Mouse (Mus musculus): ENCODE measurements around the gene Snx10. TPM values are rescaled to one million over a fixed set of nuclear protein-coding genes. Genes with fewer than 3 reads are reported as not detected.
A peak's percentile ranks its signal among the peaks of the same experiment; 100 is the strongest.

Snx10 gene
- total RNA-seq, 1 experiment, result 21.2 TPM

GRCm38 (mm10) chr6:51611621-51612020 is 87.9 kb downstream of the Snx10 start:
- Histone ChIP-seq H3K27ac (ENCODE audit: insufficient read depth, low read depth, low read length, poor library complexity, severe bottlenecking) (no peak overlapping the region), H3K4me3 (ENCODE audit: insufficient read depth in 1 of 2, low read depth in 1 of 2, low read length in 2 of 2, poor library complexity in 1 of 2, severe bottlenecking in 1 of 2) (no peak overlapping the region), H3K36me3 (ENCODE audit: control insufficient read depth, insufficient read depth, low read length, poor library complexity, severe bottlenecking) (no peaks in the 10 kb centered on the region), H3K9me3 (ENCODE audit: control insufficient read depth, insufficient read depth, low read depth, low read length) (no peaks in the 10 kb centered on the region), H3K4me1 (ENCODE audit: control insufficient read depth in 2 of 2, insufficient read depth in 2 of 2, low read length in 2 of 2, poor library complexity in 1 of 2) (peaks cover 0 to 6% of the 10 kb centered on the region in 2 experiments; a peak in 1 of 4 replicates), H3K9ac (ENCODE audit: insufficient read depth, low read depth, low read length, poor library complexity, severe bottlenecking) (no peak overlapping the region)
- in situ Hi-C loops (cut with MboI; ENCODE audit: low sequenced_read_pairs in 2 of 2, unreplicated experiment in 2 of 2), result loop anchor here in 1 of 2 experiments (25.0 kb wide), 1 partner anchor 601 kb away; the partner anchor contains the start of genes Gm28308, Hoxa3, Hoxa5 and Hoxa6
- TF ChIP-seq ZC3H11A (IDR thresholded peaks at IDR 0.05; ENCODE audit: borderline replicate concordance, low read depth, low read length) (no peak), HCFC1 (IDR thresholded peaks at IDR 0.05; ENCODE audit: borderline replicate concordance, insufficient read depth, low read length) (no peak), CHD2 (IDR thresholded peaks at IDR 0.05; ENCODE audit: low read depth, low read length) (no peak), ZNF384 (IDR thresholded peaks at IDR 0.05; ENCODE audit: low read depth, low read length) (no peak), MAFK (IDR thresholded peaks at IDR 0.05; ENCODE audit: insufficient read depth, low read depth, low read length) (no peak)
- DNase-seq (ENCODE audit: low read depth, low spot score), result no peak

- Histone ChIP-seq H3K9ac (ENCODE audit: insufficient read depth, low read depth, low read length, poor library complexity, severe bottlenecking) (peak overlapping the region; percentile 35), H3K4me3 (ENCODE audit: insufficient read depth in 1 of 2, low read depth in 1 of 2, low read length in 2 of 2, poor library complexity in 1 of 2, severe bottlenecking in 1 of 2) (peak overlapping the region; percentile 67 to 68), H3K36me3 (ENCODE audit: control insufficient read depth, insufficient read depth, low read length, poor library complexity, severe bottlenecking) (no peaks in the 10 kb centered on the region), H3K4me1 (ENCODE audit: control insufficient read depth in 2 of 2, insufficient read depth in 2 of 2, low read length in 2 of 2, poor library complexity in 1 of 2) (peaks cover 0 to 6% of the 10 kb centered on the region in 2 experiments; a peak in 1 of 4 replicates), H3K9me3 (ENCODE audit: control insufficient read depth, insufficient read depth, low read depth, low read length) (no peaks in the 10 kb centered on the region), H3K27ac (ENCODE audit: insufficient read depth, low read depth, low read length, poor library complexity, severe bottlenecking) (no peak overlapping the region)
- peak; percentile 40 for DNase-seq (ENCODE audit: low read depth, low spot score)
- TF ChIP-seq MAFK (IDR thresholded peaks at IDR 0.05; ENCODE audit: insufficient read depth, low read depth, low read length), result no peak
- no peak for TF ChIP-seq CHD2 (IDR thresholded peaks at IDR 0.05; ENCODE audit: low read depth, low read length)
- TF ChIP-seq HCFC1 (IDR thresholded peaks at IDR 0.05; ENCODE audit: borderline replicate concordance, insufficient read depth, low read length), result peak; percentile 59; the same call in 1 of the 2 replicates
- TF ChIP-seq ZNF384 (IDR thresholded peaks at IDR 0.05; ENCODE audit: low read depth, low read length), result no peak
- in situ Hi-C loops (cut with MboI; ENCODE audit: low sequenced_read_pairs in 2 of 2, unreplicated experiment in 2 of 2), result loop anchor here in 1 of 2 experiments (25.0 kb wide), 1 partner anchor 600 kb away; the partner anchor contains the start of genes Gm28308, Hoxa3, Hoxa5 and Hoxa6
These were observed 88.8 kb downstream of the Snx10 start for GRCm38 (mm10) chr6:51612371-51613051.

- in situ Hi-C loops (cut with MboI; ENCODE audit: low sequenced_read_pairs in 2 of 2, unreplicated experiment in 2 of 2), result loop anchor here in 1 of 2 experiments (25.0 kb wide), 1 partner anchor 599 kb away; the partner anchor contains the start of genes Gm28308, Hoxa3, Hoxa5 and Hoxa6
- no peak for TF ChIP-seq ZC3H11A (IDR thresholded peaks at IDR 0.05; ENCODE audit: borderline replicate concordance, low read depth, low read length)
- TF ChIP-seq CHD2 (IDR thresholded peaks at IDR 0.05; ENCODE audit: low read depth, low read length), result no peak
- no peak for TF ChIP-seq MAFK (IDR thresholded peaks at IDR 0.05; ENCODE audit: insufficient read depth, low read depth, low read length)
- TF ChIP-seq HCFC1 (IDR thresholded peaks at IDR 0.05; ENCODE audit: borderline replicate concordance, insufficient read depth, low read length), result no peak
- TF ChIP-seq ZNF384 (IDR thresholded peaks at IDR 0.05; ENCODE audit: low read depth, low read length), result no peak
- no peak for DNase-seq (ENCODE audit: low read depth, low spot score)
- no peaks in the 10 kb centered on the region for H3K36me3 ChIP-seq (ENCODE audit: control insufficient read depth, insufficient read depth, low read length, poor library complexity, severe bottlenecking)
- peaks cover 0 to 6% of the 10 kb centered on the region in 2 experiments; a peak in 1 of 4 replicates for H3K4me1 ChIP-seq (ENCODE audit: control insufficient read depth in 2 of 2, insufficient read depth in 2 of 2, low read length in 2 of 2, poor library complexity in 1 of 2)
- H3K4me3 ChIP-seq (ENCODE audit: insufficient read depth in 1 of 2, low read depth in 1 of 2, low read length in 2 of 2, poor library complexity in 1 of 2, severe bottlenecking in 1 of 2), result no peak overlapping the region
- H3K9ac ChIP-seq (ENCODE audit: insufficient read depth, low read depth, low read length, poor library complexity, severe bottlenecking), result no peak overlapping the region
- H3K9me3 ChIP-seq (ENCODE audit: control insufficient read depth, insufficient read depth, low read depth, low read length), result no peaks in the 10 kb centered on the region
- no peak overlapping the region for H3K27ac ChIP-seq (ENCODE audit: insufficient read depth, low read depth, low read length, poor library complexity, severe bottlenecking)
These were observed 90.0 kb downstream of the Snx10 start for GRCm38 (mm10) chr6:51613661-51614060.

DNA sequence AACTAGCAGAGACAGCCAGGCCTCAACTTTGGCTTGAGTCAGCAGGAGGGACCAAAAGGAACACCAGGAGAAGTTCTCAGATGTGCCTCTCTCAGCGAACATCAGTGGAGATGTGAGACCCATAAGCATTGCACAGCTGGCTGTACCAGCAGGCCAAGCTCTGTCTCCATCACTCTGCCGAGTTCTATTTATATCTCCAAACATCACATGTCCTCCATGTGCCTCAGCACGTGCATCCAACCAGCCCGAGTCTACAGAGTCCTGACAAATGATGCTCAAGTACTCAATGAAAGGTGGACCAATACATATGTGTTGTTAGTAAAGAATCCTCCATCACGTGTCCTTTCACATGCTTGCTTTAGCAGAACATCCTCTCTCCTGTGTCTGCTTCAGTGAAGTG is 103.1 kb downstream of the Snx10 start:
- Histone ChIP-seq H3K9ac (ENCODE audit: insufficient read depth, low read depth, low read length, poor library complexity, severe bottlenecking) (no peak overlapping the region), H3K4me3 (ENCODE audit: insufficient read depth in 1 of 2, low read depth in 1 of 2, low read length in 2 of 2, poor library complexity in 1 of 2, severe bottlenecking in 1 of 2) (no peak overlapping the region), H3K27ac (ENCODE audit: insufficient read depth, low read depth, low read length, poor library complexity, severe bottlenecking) (no peak overlapping the region), H3K36me3 (ENCODE audit: control insufficient read depth, insufficient read depth, low read length, poor library complexity, severe bottlenecking) (no peaks in the 10 kb centered on the region), H3K9me3 (ENCODE audit: control insufficient read depth, insufficient read depth, low read depth, low read length) (no peaks in the 10 kb centered on the region), H3K4me1 (ENCODE audit: control insufficient read depth in 2 of 2, insufficient read depth in 2 of 2, low read length in 2 of 2, poor library complexity in 1 of 2) (no peaks in the 10 kb centered on the region)
- TF ChIP-seq MAFK (IDR thresholded peaks at IDR 0.05; ENCODE audit: insufficient read depth, low read depth, low read length), result no peak
- no peak for TF ChIP-seq ZNF384 (IDR thresholded peaks at IDR 0.05; ENCODE audit: low read depth, low read length)
- no peak for TF ChIP-seq CHD2 (IDR thresholded peaks at IDR 0.05; ENCODE audit: low read depth, low read length)
- TF ChIP-seq HCFC1 (IDR thresholded peaks at IDR 0.05; ENCODE audit: borderline replicate concordance, insufficient read depth, low read length), result no peak
- TF ChIP-seq ZC3H11A (IDR thresholded peaks at IDR 0.05; ENCODE audit: borderline replicate concordance, low read depth, low read length), result no peak
- DNase-seq (ENCODE audit: low read depth, low spot score), result no peak
- in situ Hi-C loops (cut with MboI; ENCODE audit: low sequenced_read_pairs in 2 of 2, unreplicated experiment in 2 of 2), result no loop called here

Data from ES-E14 (cell line).